Mouse (Mus musculus) embryonic facial prominence, embryonic 15.5 days (tissue): ENCODE results near the gene Tmigd3. TPM values are rescaled to one million over a fixed set of nuclear protein-coding genes. Genes with fewer than 3 reads are reported as not detected.
"Not testable (repeated sequence)": the region's sequence is repeated elsewhere in the genome, so short reads cannot be mapped to it uniquely, and the experiment has no call there.

ENCODE experiments used
- ATAC-seq: fragments of 200-750 bp; cut with Nextera tagmentation; 2 replicates; pipeline ENCODE4 v1.8.0; 2017; ENCODE audit warnings: low read depth, moderate TSS enrichment; ENCODE audit not compliant: insufficient number of reproducible peaks, low FRiP score, low TSS enrichment
- H3K27ac ChIP-seq: fragments of 300-500 bp; sonication (generic); replicated peaks from 2 replicates; pipeline ENCODE4 v1.5.1; 2015; ENCODE audit warnings: mild to moderate bottlenecking, inconsistent platforms
- H3K27me3 ChIP-seq: fragments of 300-500 bp; sonication (generic); 2 replicates; pipeline ENCODE4 v1.6.1; 2015; ENCODE audit warnings: inconsistent platforms
- H3K36me3 ChIP-seq: fragments of 300-500 bp; sonication (generic); 2 replicates; pipeline ENCODE4 v1.6.1; 2015; ENCODE audit warnings: mild to moderate bottlenecking, inconsistent platforms
- H3K4me1 ChIP-seq: fragments of 300-500 bp; sonication (generic); 2 replicates; pipeline ENCODE4 v1.6.1; 2015; ENCODE audit warnings: inconsistent platforms
- H3K4me2 ChIP-seq: fragments of 300-500 bp; sonication (generic); replicated peaks from 2 replicates; pipeline ENCODE4 v1.6.1; 2015; ENCODE audit warnings: mild to moderate bottlenecking, inconsistent platforms
- H3K4me3 ChIP-seq: fragments of 300-500 bp; sonication (generic); replicated peaks from 2 replicates; pipeline ENCODE4 v1.5.1; 2015; ENCODE audit warnings: mild to moderate bottlenecking, inconsistent platforms
- H3K9ac ChIP-seq: fragments of 300-500 bp; sonication (generic); 2 replicates; pipeline ENCODE4 v1.6.1; 2015; ENCODE audit warnings: inconsistent platforms
- H3K9me3 ChIP-seq: fragments of 300-500 bp; sonication (generic); replicated peaks from 2 replicates; pipeline ENCODE4 v1.6.1; 2016; ENCODE audit warnings: inconsistent platforms
- WGBS: fragments of 180-500 bp; shearing (Covaris S2); methylation state at CpG from one replicate; pipeline ENCODE4 v1.1.7; 2015; 5-methylcytosine and 5-hydroxymethylcytosine counted together
- polyA plus RNA-seq: library from polyadenylated mRNA; unstranded; fragments of >200 nt; fragmentation: Nextera tagmentation; extraction: Ambion mirVana; gene quantifications from 2 replicates; pipeline ENCODE4 v1.2.1, GENCODE M21; 2015

Gene Tmigd3
- polyA plus RNA-seq, 1 experiment from 2014 or later = 0.27 TPM

GRCm38 (mm10) chr3:105904213-105904612, 33.5 kb downstream of the Tmigd3 start:
- Histone ChIP-seq H3K4me2 (no peak overlapping the region), H3K27ac (no peak overlapping the region), H3K4me1 (peaks cover 4% of the 10 kb centered on the region; the same call in 1 of the 2 replicates), H3K9me3 (no peaks in the 10 kb centered on the region), H3K4me3 (no peak overlapping the region), H3K27me3 (no peaks in the 10 kb centered on the region), H3K36me3 (no peaks in the 10 kb centered on the region), H3K9ac (no peak overlapping the region)
- ATAC-seq = no peak
- WGBS = 61% methylated on average over 4 of the region's 4 CpGs

- Histone ChIP-seq H3K27me3 (no peaks in the 10 kb centered on the region), H3K4me1 (peaks cover under 1% of the 10 kb centered on the region; the same call in 1 of the 2 replicates), H3K27ac (no peak overlapping the region), H3K36me3 (no peaks in the 10 kb centered on the region), H3K9me3 (no peaks in the 10 kb centered on the region), H3K9ac (no peak overlapping the region), H3K4me3 (no peak overlapping the region), H3K4me2 (no peak overlapping the region)
- 90% methylated on average over 9 of the region's 9 CpGs for WGBS
- no peak for ATAC-seq
Measured at GRCm38 (mm10) chr3:105904721-105905120, 34.0 kb downstream of the Tmigd3 start.

GRCm38 (mm10) chr3:105907956-105908655, 37.4 kb downstream of the Tmigd3 start:
- Histone ChIP-seq H3K27ac (no peak overlapping the region), H3K4me2 (no peak overlapping the region), H3K9ac (no peak overlapping the region), H3K4me3 (no peak overlapping the region), H3K4me1 (no peaks in the 10 kb centered on the region), H3K9me3 (no peaks in the 10 kb centered on the region), H3K27me3 (no peaks in the 10 kb centered on the region), H3K36me3 (no peaks in the 10 kb centered on the region)
- no peak for ATAC-seq
- 46% methylated on average over 9 of the region's 9 CpGs for WGBS

- no peak overlapping the region for H3K9ac ChIP-seq
- no peak overlapping the region for H3K4me3 ChIP-seq
- no peak for ATAC-seq
- H3K4me2 ChIP-seq = no peak overlapping the region
- H3K27me3 ChIP-seq = no peaks in the 10 kb centered on the region
- WGBS = 89% methylated on average over 4 of the region's 4 CpGs
- no peak overlapping the region for H3K27ac ChIP-seq
- H3K36me3 ChIP-seq = no peaks in the 10 kb centered on the region
- H3K4me1 ChIP-seq = no peaks in the 10 kb centered on the region
- no peaks in the 10 kb centered on the region for H3K9me3 ChIP-seq
Measured at GRCm38 (mm10) chr3:105908976-105909375, 38.3 kb downstream of the Tmigd3 start.

GRCm38 (mm10) chr3:105910519-105911190, 40.0 kb downstream of the Tmigd3 start:
- Histone ChIP-seq H3K9me3 (no peaks in the 10 kb centered on the region), H3K4me2 (no peak overlapping the region), H3K4me3 (no peak overlapping the region), H3K4me1 (no peaks in the 10 kb centered on the region), H3K27ac (no peak overlapping the region), H3K27me3 (no peaks in the 10 kb centered on the region), H3K9ac (no peak overlapping the region), H3K36me3 (no peaks in the 10 kb centered on the region)
- no peak for ATAC-seq
- 79% methylated on average over 11 of the region's 11 CpGs for WGBS

- ATAC-seq = no peak
- Histone ChIP-seq H3K9ac (no peak overlapping the region), H3K27me3 (no peaks in the 10 kb centered on the region), H3K4me1 (no peaks in the 10 kb centered on the region), H3K36me3 (no peaks in the 10 kb centered on the region), H3K9me3 (no peaks in the 10 kb centered on the region), H3K27ac (no peak overlapping the region), H3K4me3 (no peak overlapping the region), H3K4me2 (no peak overlapping the region)
- WGBS = 78% methylated on average over 9 of the region's 9 CpGs
Measured at GRCm38 (mm10) chr3:105912097-105912880, 41.6 kb downstream of the Tmigd3 start.

- Histone ChIP-seq H3K27ac (no peak overlapping the region), H3K4me2 (no peak overlapping the region), H3K36me3 (no peaks in the 10 kb centered on the region), H3K4me3 (no peak overlapping the region), H3K27me3 (no peaks in the 10 kb centered on the region), H3K9ac (no peak overlapping the region), H3K9me3 (no peaks in the 10 kb centered on the region), H3K4me1 (no peaks in the 10 kb centered on the region)
- 53% methylated on average over 10 of the region's 10 CpGs for WGBS
- no peak for ATAC-seq
Measured at GRCm38 (mm10) chr3:105913839-105914681, 43.4 kb downstream of the Tmigd3 start.

GRCm38 (mm10) chr3:105915281-105915680, 44.6 kb downstream of the Tmigd3 start:
- Histone ChIP-seq H3K4me2 (no peak overlapping the region), H3K27me3 (no peaks in the 10 kb centered on the region), H3K4me1 (no peaks in the 10 kb centered on the region), H3K36me3 (no peaks in the 10 kb centered on the region), H3K4me3 (no peak overlapping the region), H3K9me3 (no peaks in the 10 kb centered on the region), H3K27ac (no peak overlapping the region), H3K9ac (no peak overlapping the region)
- no peak for ATAC-seq
- WGBS = 26% methylated on average over 1 of the region's 1 CpGs

- H3K4me3 ChIP-seq, H3K36me3 ChIP-seq, H3K4me1 ChIP-seq, H3K9me3 ChIP-seq, H3K27ac ChIP-seq, H3K4me2 ChIP-seq, H3K9ac ChIP-seq, ATAC-seq, H3K27me3 ChIP-seq: not testable (repeated sequence)
Measured at GRCm38 (mm10) chr3:105916455-105916854, 45.8 kb downstream of the Tmigd3 start.

GRCm38 (mm10) chr3:105917656-105918354, 47.1 kb downstream of the Tmigd3 start:
- Histone ChIP-seq H3K9ac (no peak overlapping the region), H3K9me3 (no peaks in the 10 kb centered on the region), H3K27me3 (no peaks in the 10 kb centered on the region), H3K36me3 (no peaks in the 10 kb centered on the region), H3K27ac (no peak overlapping the region), H3K4me1 (no peaks in the 10 kb centered on the region), H3K4me3 (no peak overlapping the region), H3K4me2 (no peak overlapping the region)
- WGBS = 50% methylated on average over 10 of the region's 10 CpGs
- no peak for ATAC-seq
